Mouse (Mus musculus): ENCODE measurements around the gene Wdr61. TPM values are rescaled to one million over a fixed set of nuclear protein-coding genes. Genes with fewer than 3 reads are reported as not detected.

Wdr61 gene
- polyA plus RNA-seq, 1 experiment from 2014 or later: 179 TPM

DNA sequence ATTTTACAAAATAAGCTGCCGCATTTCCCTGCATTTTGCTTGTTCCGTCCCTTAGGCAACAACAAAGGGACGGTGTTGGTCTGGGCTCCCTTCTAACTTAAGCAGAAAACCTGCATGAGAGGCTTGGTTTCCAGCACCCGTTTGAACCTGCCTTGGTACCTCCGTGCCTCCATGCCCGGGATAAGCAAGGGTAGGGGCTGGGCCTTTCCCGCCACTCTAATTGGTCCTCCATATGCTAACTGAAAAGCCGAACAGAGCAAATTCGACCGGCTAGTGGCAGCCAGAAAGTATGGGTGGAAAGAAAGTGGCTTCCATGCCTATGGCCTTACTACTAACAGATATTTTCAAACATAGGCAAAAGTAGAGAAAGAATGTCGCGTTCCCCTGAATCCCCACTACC lies 29.8 kb upstream of the Wdr61 start:
- no peaks in the 10 kb centered on the region for H3K9me3 ChIP-seq (ENCODE audit: control insufficient read depth, low read length)
- ATAC-seq (ENCODE audit: low FRiP score) (no peak), DNase-seq (ENCODE audit: low spot score, missing footprints) (no peak)
- peaks cover 22% of the 10 kb centered on the region for H3K4me1 ChIP-seq (ENCODE audit: control insufficient read depth, insufficient read depth, low read length)
- H3K36me3 ChIP-seq (ENCODE audit: control insufficient read depth, insufficient read depth, low read length): no peaks in the 10 kb centered on the region
- H3K27ac ChIP-seq (ENCODE audit: low read depth, low read length): no peak overlapping the region; the same call in 1 of the 2 replicates
- H3K4me2 ChIP-seq: peak overlapping the region; percentile 61
- no peak overlapping the region for H3K9ac ChIP-seq (ENCODE audit: low read length)
- 23% methylated on average over 12 of the region's 12 CpGs for WGBS
- peak overlapping the region; percentile 37; the same call in 1 of the 2 replicates for H3K4me3 ChIP-seq (ENCODE audit: low read depth, low read length)
- H3K27me3 ChIP-seq (ENCODE audit: control insufficient read depth, insufficient read depth, low read length): peaks cover 28% of the 10 kb centered on the region

GRCm38 (mm10) chr9:54759592-54759991 lies 25.3 kb upstream of the Wdr61 start:
- DNase-seq (ENCODE audit: low spot score, missing footprints) (no peak), ATAC-seq (ENCODE audit: low FRiP score) (peak; percentile 52)
- Histone ChIP-seq H3K27me3 (ENCODE audit: control insufficient read depth, insufficient read depth, low read length) (peaks cover 11% of the 10 kb centered on the region), H3K9ac (ENCODE audit: low read length) (peak overlapping the region; percentile 29; the same call in 1 of the 2 replicates), H3K4me3 (ENCODE audit: low read depth, low read length) (no peak overlapping the region), H3K4me1 (ENCODE audit: control insufficient read depth, insufficient read depth, low read length) (peaks cover 9% of the 10 kb centered on the region), H3K36me3 (ENCODE audit: control insufficient read depth, insufficient read depth, low read length) (no peaks in the 10 kb centered on the region), H3K9me3 (ENCODE audit: control insufficient read depth, low read length) (no peaks in the 10 kb centered on the region), H3K27ac (ENCODE audit: low read depth, low read length) (no peak overlapping the region), H3K4me2 (no peak overlapping the region; the same call in 1 of the 2 replicates)
- WGBS: under 1% methylated on average over 6 of the region's 6 CpGs

DNA sequence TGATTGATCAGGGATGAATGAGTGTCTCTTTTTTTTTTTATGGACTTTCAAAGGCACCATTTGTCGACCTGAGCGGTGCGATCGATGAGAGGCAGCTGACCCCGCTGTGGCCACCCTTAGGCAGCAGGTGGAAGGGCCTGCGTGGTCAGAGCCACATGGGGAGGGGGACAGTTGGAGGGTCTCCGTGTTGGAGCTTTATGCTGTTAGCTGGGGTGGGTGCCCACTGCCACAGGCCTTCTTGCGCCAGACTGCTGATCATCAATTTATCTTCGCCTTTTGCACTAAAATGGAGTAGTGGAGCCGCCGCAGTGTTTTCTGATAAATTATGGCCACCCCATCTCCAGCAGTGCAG lies 18.6 kb upstream of the Wdr61 start:
- Histone ChIP-seq H3K27me3 (ENCODE audit: control insufficient read depth, insufficient read depth, low read length) (no peaks in the 10 kb centered on the region), H3K4me3 (ENCODE audit: low read depth, low read length) (no peak overlapping the region), H3K4me1 (ENCODE audit: control insufficient read depth, insufficient read depth, low read length) (peaks cover 10% of the 10 kb centered on the region), H3K9me3 (ENCODE audit: control insufficient read depth, low read length) (no peaks in the 10 kb centered on the region), H3K9ac (ENCODE audit: low read length) (no peak overlapping the region), H3K4me2 (no peak overlapping the region), H3K36me3 (ENCODE audit: control insufficient read depth, insufficient read depth, low read length) (no peaks in the 10 kb centered on the region), H3K27ac (ENCODE audit: low read depth, low read length) (no peak overlapping the region)
- DNase-seq (ENCODE audit: low spot score, missing footprints) (no peak), ATAC-seq (ENCODE audit: low FRiP score) (peak; percentile 35; the same call in 1 of the 2 replicates)
- 53% methylated on average over 11 of the region's 11 CpGs for WGBS

GRCm38 (mm10) chr9:54752201-54752943 lies 18.1 kb upstream of the Wdr61 start:
- Histone ChIP-seq H3K9me3 (ENCODE audit: control insufficient read depth, low read length) (no peaks in the 10 kb centered on the region), H3K36me3 (ENCODE audit: control insufficient read depth, insufficient read depth, low read length) (no peaks in the 10 kb centered on the region), H3K27ac (ENCODE audit: low read depth, low read length) (no peak overlapping the region), H3K4me1 (ENCODE audit: control insufficient read depth, insufficient read depth, low read length) (peaks cover 10% of the 10 kb centered on the region), H3K9ac (ENCODE audit: low read length) (no peak overlapping the region), H3K4me3 (ENCODE audit: low read depth, low read length) (no peak overlapping the region), H3K4me2 (no peak overlapping the region), H3K27me3 (ENCODE audit: control insufficient read depth, insufficient read depth, low read length) (no peaks in the 10 kb centered on the region)
- WGBS: 35% methylated on average over 21 of the region's 21 CpGs
- DNase-seq (ENCODE audit: low spot score, missing footprints): peak; percentile 89
- peak; percentile 75 for ATAC-seq (ENCODE audit: low FRiP score)

- 100% methylated on average over 2 of the region's 2 CpGs for WGBS
- no peak overlapping the region for H3K9ac ChIP-seq (ENCODE audit: low read length)
- DNase-seq (ENCODE audit: low spot score, missing footprints) (peak; percentile 77), ATAC-seq (ENCODE audit: low FRiP score) (no peak)
- H3K4me1 ChIP-seq (ENCODE audit: control insufficient read depth, insufficient read depth, low read length): peaks cover 10% of the 10 kb centered on the region
- H3K4me3 ChIP-seq (ENCODE audit: low read depth, low read length): no peak overlapping the region
- no peaks in the 10 kb centered on the region for H3K27me3 ChIP-seq (ENCODE audit: control insufficient read depth, insufficient read depth, low read length)
- no peaks in the 10 kb centered on the region for H3K36me3 ChIP-seq (ENCODE audit: control insufficient read depth, insufficient read depth, low read length)
- H3K4me2 ChIP-seq: no peak overlapping the region
- H3K27ac ChIP-seq (ENCODE audit: low read depth, low read length): no peak overlapping the region
- no peaks in the 10 kb centered on the region for H3K9me3 ChIP-seq (ENCODE audit: control insufficient read depth, low read length)
These were observed 17.4 kb upstream of the Wdr61 start for GRCm38 (mm10) chr9:54751684-54752083.

DNA sequence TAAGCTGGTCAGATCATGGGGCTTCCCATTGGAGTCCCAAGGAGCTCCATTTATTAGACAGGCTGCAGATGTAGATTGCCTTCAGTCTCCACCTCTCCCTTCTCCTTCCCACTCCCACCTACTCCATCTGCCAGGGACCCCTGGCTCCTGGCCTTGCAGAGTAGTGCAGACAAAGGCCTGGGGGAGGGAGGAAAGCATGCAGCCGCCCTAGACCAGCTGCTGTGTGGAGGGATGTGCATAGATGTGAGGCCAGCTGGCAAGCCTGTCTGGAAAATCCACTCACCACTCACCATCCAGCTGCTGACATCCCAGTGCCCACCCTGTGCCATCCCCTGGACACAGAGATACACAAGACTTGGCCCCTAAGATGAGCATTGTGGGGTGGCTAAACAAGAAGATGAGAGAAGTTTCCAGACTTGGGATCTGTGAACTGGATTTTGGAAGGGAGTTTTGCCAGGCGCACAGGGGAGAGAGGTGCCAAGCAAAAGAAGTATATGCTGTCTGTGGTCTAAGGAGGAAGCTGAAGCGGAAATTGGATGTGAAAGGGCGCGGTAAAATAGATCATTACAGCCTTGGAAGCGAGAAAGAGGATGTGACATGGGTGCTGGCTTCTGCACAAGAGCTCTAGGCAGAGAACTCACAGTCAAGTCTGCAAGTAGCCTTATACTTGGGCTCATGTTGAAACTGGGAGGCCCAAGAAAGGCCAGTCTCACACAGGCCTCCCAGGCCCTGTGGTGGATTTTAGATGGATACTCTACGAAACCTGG lies 16.1 kb upstream of the Wdr61 start:
- H3K9me3 ChIP-seq (ENCODE audit: control insufficient read depth, low read length): no peaks in the 10 kb centered on the region
- H3K27ac ChIP-seq (ENCODE audit: low read depth, low read length): no peak overlapping the region
- ATAC-seq (ENCODE audit: low FRiP score) (no peak), DNase-seq (ENCODE audit: low spot score, missing footprints) (peak; percentile 77)
- peaks cover 15% of the 10 kb centered on the region for H3K4me1 ChIP-seq (ENCODE audit: control insufficient read depth, insufficient read depth, low read length)
- H3K9ac ChIP-seq (ENCODE audit: low read length): no peak overlapping the region
- no peaks in the 10 kb centered on the region for H3K27me3 ChIP-seq (ENCODE audit: control insufficient read depth, insufficient read depth, low read length)
- 83% methylated on average over 7 of the region's 7 CpGs for WGBS
- H3K4me3 ChIP-seq (ENCODE audit: low read depth, low read length): no peak overlapping the region
- H3K4me2 ChIP-seq: no peak overlapping the region
- H3K36me3 ChIP-seq (ENCODE audit: control insufficient read depth, insufficient read depth, low read length): no peaks in the 10 kb centered on the region

DNA sequence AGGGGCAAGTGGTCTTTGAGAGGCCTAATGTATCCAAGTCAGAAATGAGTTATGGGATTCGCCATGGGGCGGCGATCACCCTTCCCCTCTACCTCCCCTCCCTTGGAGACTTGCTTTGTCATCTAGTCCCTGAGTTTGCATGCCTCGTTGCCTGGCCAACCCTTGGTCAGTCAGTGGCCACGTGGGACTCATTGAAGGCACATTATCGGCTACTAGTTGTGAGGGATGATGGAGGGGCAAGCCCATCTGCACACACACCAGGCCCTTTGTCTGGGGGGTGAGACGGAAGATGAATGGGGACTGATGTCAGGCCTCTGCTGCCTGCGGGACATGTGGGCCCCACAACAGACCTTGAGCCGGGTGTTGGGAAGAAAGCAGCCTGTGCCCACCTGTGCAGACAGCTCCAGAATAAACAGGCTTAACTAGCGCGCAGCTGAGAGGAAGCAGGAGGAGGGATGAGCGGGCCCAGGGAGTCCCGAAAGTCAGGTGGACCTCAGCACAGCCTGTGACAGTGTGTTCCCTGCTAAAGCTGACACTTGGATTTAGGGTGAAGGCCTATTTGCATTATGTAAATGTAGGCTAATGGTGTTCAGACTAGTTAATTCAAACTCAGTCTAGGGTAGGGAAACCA lies 11.5 kb upstream of the Wdr61 start:
- ATAC-seq (ENCODE audit: low FRiP score): 0 out of 2 replicates have a peak, but pooled peaks have one; percentile 19
- 53% methylated on average over 13 of the region's 13 CpGs for WGBS
- Histone ChIP-seq H3K9me3 (ENCODE audit: control insufficient read depth, low read length) (no peaks in the 10 kb centered on the region), H3K27me3 (ENCODE audit: control insufficient read depth, insufficient read depth, low read length) (no peaks in the 10 kb centered on the region), H3K9ac (ENCODE audit: low read length) (no peak overlapping the region), H3K4me3 (ENCODE audit: low read depth, low read length) (no peak overlapping the region), H3K36me3 (ENCODE audit: control insufficient read depth, insufficient read depth, low read length) (no peaks in the 10 kb centered on the region), H3K27ac (ENCODE audit: low read depth, low read length) (no peak overlapping the region), H3K4me2 (no peak overlapping the region), H3K4me1 (ENCODE audit: control insufficient read depth, insufficient read depth, low read length) (0 out of 2 replicates have a peak, but pooled peaks cover 5% of the 10 kb centered on the region)
- DNase-seq (ENCODE audit: low spot score, missing footprints): no peak

DNA sequence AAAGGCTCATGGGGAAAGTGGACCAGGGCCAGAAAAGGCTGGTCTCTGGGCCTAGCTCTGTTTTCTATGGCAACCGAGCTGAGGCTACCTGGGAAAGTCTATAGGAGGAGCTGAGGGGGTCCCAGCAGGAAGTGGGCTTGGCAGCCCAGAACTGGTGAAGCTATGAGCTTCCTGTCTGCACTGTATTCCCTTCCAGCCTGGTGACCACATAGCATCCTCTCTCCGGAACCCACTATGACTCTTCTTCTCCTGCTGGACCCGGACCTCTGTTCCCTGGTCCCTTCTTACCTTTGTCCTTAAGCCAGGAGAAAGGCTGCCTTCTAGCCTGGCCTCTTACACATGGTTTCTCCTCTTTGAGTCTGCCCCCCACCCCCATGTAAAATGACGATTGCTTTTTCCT lies 9.6 kb upstream of the Wdr61 start:
- 94% methylated on average over 4 of the region's 4 CpGs for WGBS
- Histone ChIP-seq H3K4me2 (no peak overlapping the region), H3K4me1 (ENCODE audit: control insufficient read depth, insufficient read depth, low read length) (peaks cover 8% of the 10 kb centered on the region), H3K27ac (ENCODE audit: low read depth, low read length) (no peak overlapping the region), H3K9ac (ENCODE audit: low read length) (no peak overlapping the region), H3K27me3 (ENCODE audit: control insufficient read depth, insufficient read depth, low read length) (no peaks in the 10 kb centered on the region), H3K36me3 (ENCODE audit: control insufficient read depth, insufficient read depth, low read length) (no peaks in the 10 kb centered on the region), H3K9me3 (ENCODE audit: control insufficient read depth, low read length) (no peaks in the 10 kb centered on the region), H3K4me3 (ENCODE audit: low read depth, low read length) (no peak overlapping the region)
- no peak for DNase-seq (ENCODE audit: low spot score, missing footprints)
- no peak for ATAC-seq (ENCODE audit: low FRiP score)

GRCm38 (mm10) chr9:54738376-54738775 lies 4.1 kb upstream of the Wdr61 start:
- Histone ChIP-seq H3K4me1 (ENCODE audit: control insufficient read depth, insufficient read depth, low read length) (peaks cover 7% of the 10 kb centered on the region), H3K36me3 (ENCODE audit: control insufficient read depth, insufficient read depth, low read length) (no peaks in the 10 kb centered on the region), H3K9me3 (ENCODE audit: control insufficient read depth, low read length) (no peaks in the 10 kb centered on the region), H3K4me2 (no peak overlapping the region), H3K27ac (ENCODE audit: low read depth, low read length) (no peak overlapping the region), H3K27me3 (ENCODE audit: control insufficient read depth, insufficient read depth, low read length) (no peaks in the 10 kb centered on the region), H3K9ac (ENCODE audit: low read length) (no peak overlapping the region), H3K4me3 (ENCODE audit: low read depth, low read length) (no peak overlapping the region)
- DNase-seq (ENCODE audit: low spot score, missing footprints) (peak; percentile 89), ATAC-seq (ENCODE audit: low FRiP score) (no peak)
- WGBS: 32% methylated on average over 3 of the region's 3 CpGs

All from midbrain, embryonic 11.5 days (tissue).